Mouse (Mus musculus) stomach, postnatal 0 days (tissue): Measurements from ENCODE around the gene Gm49318.
A peak's percentile ranks its signal among the peaks of the same experiment; 100 is the strongest.

ENCODE experiments used
- CTCF ChIP-seq: IDR thresholded peaks from 2 replicates; pipeline ENCODE4 v1.5.1; 2016; ENCODE audit warnings: antibody characterized with exemption, low read depth, mild to moderate bottlenecking, moderate library complexity
- EP300 ChIP-seq: optimal IDR thresholded peaks from 2 replicates; pipeline ENCODE3; 2016; ENCODE audit warnings: antibody characterized with exemption

DNA sequence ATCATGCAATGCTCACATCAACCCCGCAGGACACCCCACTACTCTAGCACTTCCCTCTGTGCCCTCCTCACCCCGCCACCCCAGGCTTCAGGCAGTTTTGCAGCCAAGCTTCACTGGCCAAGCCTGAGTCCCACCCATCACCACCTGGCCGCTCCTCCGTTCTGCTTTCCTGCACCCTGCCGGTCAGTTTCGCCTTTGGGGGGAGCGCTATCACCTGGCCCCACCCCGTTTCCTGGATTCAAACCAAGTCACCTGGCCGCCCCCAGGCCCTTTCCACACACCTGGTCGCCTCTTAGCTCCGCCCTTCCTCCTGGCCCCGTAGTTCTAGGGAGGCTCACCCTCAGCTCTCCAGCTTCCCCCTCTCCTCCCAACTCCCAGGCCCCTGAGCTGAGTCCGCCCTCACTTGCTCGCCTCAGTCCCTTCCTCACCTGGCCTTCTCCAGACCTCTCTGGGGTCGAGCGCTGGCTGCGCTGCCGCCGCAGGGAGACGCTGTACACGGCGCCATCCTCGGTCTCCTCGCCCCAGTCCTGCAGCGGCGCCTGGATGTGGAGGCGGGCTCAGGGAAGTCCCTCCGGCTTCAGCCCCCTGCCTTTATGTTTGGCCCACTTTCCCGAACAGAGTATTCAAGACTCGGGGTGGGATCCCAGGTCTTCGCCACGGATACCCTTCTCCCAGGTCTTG lies 82.5 kb downstream of the Gm49318 start:
- TF ChIP-seq CTCF (peak; percentile 27), EP300 (no peak)
